Mouse (Mus musculus) liver (tissue): Measurements from ENCODE around the gene Magi1.

Source experiments
- DNase-seq: peaks from one replicate; pipeline ENCODE4 v3.0.0-alpha.2; 2020; ENCODE audit warnings: mixed read lengths

Gene Magi1

DNA sequence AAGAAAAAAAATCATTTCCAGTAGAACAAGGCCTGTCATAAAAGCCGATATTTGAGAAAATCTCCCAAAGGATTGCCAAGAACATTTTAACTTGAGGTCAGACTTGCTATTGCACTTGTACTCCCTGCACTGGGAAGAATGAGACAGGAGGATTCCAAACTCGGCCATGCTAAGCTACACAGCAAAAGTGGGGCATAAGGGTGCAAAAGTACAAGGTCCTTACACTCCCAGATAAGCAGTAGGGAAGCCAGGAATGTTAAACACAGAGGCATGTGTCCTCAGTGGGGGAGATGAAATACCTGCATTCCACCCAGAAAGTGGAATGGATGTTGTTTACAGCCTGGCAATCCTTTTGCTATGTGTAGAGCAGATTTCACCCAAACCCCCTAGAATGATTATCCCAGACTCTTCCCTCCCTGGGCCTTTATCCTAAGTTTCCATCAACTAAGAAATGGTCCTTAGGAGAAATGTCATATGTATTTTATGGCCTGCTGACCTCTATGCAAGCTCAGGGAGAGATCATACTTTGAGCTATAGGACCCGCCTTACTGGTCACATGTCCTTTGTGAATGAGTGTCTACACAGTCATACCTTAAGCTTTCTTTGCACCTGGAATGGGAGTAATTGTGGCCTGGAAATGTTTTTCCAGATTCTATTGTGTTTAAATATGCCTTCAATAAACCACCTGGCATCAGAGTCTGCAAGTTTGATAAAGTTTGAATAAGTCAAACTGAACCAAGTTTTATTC lies 128.7 kb downstream of the Magi1 start:
- no peak for DNase-seq

DNA sequence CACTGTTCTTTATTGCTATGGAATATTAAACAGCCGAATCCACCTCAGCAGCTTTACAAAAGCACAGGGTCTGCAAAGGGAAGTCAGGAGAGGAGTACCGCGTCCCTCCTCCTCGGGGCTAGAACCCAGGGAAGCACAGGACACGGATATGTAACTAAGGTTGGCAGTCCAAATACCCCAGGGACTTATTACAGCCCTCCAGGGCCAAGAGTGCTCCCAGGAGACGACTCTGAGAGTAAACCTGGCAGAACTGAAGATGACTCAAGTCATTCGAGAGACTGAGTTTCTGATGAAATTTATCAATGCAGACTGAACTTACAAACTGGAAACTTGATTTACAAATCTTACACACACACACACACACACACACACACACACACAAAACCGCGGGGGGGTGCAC lies 130.8 kb downstream of the Magi1 start:
- DNase-seq, result no peak

DNA sequence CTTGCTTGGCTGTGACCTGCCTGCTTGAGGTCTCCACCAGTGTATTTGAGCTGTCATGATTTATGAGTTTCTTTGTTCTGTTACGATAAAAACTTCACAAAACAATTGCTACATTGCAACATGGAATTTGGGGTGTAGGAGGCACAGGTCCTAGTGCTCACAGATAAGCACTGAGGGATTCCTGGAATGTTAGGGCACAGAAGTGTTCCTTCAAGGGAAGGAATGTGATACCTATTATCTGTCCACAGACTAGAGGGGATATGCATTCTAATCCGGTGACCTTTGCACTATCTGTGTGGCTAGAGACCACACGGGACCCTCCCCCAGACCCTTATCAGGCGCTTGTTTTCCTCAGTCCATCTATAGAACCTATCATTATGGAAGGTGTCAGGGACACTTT lies 132.8 kb downstream of the Magi1 start:
- no peak for DNase-seq

- DNase-seq, result no peak
These were observed 133.9 kb downstream of the Magi1 start for GRCm38 (mm10) chr6:94149800-94150199.

DNA sequence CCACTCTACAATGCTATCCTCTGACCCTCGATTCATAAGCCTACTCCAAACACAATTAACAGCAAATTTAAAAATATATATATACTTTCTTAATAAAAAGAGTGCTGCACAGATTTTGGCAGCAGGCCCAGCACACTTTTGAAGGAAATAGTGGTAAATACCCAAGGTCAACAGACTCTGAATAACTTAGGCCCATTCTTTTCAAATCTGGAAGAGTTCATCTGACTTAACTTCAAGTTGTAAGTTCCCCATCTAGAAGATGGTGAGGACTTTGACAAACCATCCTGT lies 137.6 kb downstream of the Magi1 start:
- no peak for DNase-seq

DNA sequence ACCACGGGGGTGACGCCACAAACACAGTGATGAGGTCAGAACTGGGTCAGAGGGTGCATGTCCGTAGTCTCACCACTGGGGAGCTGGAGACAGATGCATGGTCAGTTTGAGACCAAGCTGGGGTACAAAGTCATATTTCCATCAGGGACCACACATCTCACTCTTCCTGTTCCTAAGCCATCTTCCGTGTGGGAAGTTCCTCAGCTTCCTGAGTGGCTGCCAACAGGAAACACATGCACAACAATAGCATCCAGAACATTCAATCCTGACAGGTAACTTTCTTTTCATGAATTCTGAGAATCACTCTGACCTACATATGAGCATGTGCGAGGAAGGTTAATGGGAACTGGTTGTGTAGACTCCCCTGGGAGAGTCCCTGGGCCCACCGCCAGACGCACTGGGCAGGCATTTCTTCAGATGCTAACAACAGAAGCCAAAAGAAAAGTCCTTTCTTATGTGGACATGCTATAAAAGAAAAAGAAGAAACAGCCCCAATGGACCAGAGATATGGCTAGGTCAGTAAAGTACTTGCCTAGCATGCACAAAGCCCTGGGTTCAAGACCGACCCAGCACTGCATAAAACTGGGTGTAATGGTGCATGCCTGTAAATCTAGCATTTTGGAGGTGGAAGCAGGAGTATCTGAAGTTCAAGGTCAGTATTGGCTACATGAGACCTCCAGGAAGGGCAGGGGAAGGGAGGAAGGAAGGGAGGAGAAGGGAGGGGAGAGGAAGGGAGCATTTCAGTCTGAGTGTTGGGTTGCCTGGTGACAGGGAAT lies 138.1 kb downstream of the Magi1 start:
- no peak for DNase-seq

DNA sequence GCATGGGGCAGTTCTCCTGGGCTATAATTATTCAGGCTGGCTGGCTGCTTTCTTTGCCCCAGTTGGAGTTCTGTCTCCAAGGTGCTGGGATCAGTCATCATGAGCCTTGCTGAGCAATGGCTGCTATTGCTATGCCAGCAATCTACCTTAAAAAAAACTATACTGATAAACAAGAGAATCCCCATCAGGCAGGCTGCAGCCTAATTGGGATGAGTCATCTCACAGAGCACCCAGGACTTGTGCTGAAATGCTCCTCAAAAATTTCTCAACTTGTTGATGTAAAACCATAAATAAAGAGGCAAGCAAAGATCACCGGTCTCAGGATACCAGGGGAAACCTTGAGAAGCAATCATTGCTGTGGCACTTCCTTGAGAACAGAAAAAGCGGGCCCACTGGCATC lies 141.2 kb downstream of the Magi1 start:
- no peak for DNase-seq

- DNase-seq, result no peak
These were observed 142.2 kb downstream of the Magi1 start for GRCm38 (mm10) chr6:94141496-94141895.

DNA sequence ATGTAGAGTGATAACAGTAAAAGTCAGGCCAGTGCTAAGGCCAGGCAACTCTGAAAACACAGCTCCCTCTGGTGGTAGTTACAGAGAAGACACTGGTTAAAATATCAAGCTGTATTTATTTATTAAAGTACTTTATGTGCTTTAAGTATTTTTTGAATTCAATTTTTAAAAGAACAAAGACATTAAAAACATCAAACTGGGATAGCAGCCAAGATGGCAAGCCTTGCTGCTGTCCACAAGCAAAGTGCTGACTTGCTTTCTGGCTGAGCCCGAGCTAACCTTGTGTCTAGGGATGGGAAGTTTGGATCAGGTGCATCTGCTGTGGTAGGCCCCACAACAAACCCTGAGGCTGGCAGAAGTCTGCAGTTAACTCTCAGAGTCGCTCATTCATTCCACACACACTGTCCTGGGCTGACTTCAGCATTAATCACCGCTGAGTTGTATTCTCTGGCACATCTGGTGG lies 143.7 kb downstream of the Magi1 start:
- no peak for DNase-seq

GRCm38 (mm10) chr6:94136693-94137092 lies 147.0 kb downstream of the Magi1 start:
- no peak for DNase-seq

- no peak for DNase-seq
These were observed 149.6 kb downstream of the Magi1 start for GRCm38 (mm10) chr6:94134159-94134558.

- no peak for DNase-seq
These were observed 151.7 kb downstream of the Magi1 start for GRCm38 (mm10) chr6:94131999-94132398.

DNA sequence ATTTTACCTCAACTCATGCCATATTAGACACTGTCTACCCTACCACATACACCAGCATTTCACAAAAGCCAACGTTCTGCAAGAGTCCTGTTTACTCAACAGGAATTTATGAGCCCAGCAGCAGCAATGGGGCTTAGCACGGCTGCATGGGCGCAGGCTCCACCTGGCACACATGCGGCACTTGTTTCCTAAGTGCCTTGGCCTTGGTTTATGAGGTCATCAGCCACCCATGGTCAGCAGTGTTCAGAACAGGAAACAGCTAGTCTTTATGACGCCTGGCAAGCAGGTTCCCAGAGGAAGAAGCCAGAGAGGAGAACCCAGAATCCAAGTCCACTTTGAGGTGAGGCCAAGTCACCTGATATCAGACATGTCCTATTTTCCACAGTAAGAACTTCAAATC lies 153.3 kb downstream of the Magi1 start:
- no peak for DNase-seq

DNA sequence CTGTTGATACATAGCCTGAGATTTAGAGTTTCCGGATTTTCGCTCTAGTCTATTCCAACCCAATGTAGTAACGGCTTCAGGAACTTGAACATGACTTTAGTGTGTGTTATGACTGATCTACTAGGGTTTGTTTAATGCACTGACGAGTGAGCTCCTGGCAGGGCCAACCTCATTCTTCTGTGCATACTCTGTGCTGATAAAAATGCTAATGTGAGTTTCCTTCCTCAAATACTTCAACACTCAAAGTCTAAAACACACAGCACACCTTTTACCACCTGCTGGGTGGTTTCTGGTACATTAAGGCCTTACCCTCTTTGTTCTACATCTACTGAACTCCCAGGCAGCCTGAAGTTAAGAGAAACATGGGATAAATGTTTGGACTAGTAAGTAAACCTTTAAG lies 157.0 kb downstream of the Magi1 start:
- DNase-seq, result no peak

- no peak for DNase-seq
These were observed 158.6 kb downstream of the Magi1 start for GRCm38 (mm10) chr6:94125144-94125543.

GRCm38 (mm10) chr6:94124279-94124678 lies 159.4 kb downstream of the Magi1 start:
- DNase-seq, result no peak

DNA sequence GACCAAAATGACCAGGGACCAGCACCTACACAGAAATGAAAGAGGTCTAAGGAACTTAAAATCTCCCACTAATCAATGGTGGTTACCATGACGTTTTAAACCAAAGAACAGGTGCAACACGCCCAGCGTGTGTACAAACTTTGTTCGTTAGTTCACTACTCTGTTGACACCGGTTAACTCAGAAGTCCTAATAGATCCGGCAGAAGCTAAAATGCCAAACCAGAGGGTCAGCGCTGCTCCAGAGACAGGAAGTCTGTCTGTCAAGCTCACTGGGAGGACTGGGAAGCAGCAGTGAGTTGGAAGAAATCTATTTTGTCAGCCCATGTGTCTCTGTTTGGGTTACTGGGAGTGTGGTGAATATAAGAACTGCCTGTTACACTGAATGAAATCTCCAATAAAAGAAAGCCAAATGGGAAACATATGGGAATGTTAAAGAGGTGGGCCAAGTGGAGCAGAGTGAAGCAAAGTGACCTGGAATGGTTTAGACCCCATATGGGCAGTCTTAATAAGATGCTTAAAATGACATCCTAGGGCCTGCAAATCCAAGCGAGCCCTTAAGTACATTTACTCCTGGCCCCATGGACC lies 161.1 kb downstream of the Magi1 start:
- no peak for DNase-seq

- no peak for DNase-seq
These were observed 162.2 kb downstream of the Magi1 start for GRCm38 (mm10) chr6:94121488-94121887.

GRCm38 (mm10) chr6:94116434-94117432 lies 167.0 kb downstream of the Magi1 start:
- DNase-seq, result no peak

DNA sequence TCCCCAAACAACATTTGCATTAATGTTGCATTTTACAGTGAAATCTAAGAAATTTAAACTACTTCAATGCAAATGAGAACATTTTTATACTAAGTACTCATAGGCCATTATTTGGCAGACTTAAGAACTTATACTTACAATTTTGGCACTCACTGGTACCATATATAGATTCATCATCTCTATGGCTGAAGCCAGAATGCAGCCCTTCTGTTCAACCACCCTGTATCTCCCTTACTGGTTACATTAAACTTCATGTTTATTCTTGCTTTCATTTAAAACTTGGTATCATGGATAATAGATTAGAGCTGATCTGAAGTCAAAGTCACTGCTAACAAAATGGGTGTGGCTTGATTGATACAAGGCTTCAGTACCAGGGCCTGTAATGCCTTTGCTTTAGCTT lies 171.9 kb downstream of the Magi1 start:
- DNase-seq, result no peak

DNA sequence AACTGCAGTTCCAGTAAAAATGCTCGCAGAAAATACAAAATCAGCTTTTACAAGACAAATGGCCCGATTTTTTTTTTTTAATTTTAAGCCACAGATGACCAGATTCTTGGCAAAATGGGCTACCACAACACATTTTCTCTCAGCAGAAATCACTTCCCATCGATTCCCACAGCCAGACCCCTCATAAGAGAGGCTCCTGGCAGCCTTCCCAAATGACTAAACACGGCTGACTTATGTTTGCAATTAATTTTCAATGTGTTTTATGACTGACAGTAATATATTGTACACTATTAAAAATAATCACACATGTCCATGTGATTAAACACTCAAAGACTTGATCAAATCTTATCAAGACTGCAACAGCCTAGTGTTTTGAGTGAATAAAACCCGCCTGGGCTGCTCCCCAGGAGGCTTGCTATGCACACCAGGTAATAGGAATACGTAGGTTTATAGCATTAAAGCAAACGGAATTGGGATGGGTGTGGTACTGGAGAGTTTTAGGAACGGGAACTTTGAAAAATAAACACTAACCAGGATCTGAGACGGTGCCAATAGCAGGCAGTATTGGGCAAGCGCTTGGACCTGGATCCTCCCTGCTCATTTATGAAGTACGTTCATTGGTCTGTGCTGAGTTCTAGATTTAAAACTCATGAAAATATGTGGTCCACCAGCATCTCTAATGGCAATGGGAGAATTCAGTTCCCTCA lies 176.2 kb downstream of the Magi1 start:
- no peak for DNase-seq

DNA sequence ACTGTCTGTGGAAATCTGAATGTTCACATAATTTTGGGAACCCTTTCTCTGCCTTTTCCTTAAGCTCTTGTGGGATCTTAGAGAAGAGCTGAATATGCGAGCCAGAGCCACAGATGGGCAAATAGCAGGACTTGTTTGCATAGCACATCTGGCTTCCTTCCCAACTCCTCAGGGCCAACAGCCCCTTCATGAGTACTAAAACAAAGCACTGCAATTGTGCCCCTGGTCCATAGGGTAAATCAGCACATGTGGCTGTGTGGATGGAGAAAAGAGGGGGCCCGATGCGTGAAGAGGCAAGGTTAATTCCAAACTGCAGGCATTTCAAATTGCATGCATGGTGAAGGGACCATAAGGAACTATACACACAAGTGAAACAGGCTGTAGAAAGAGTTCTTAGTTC lies 180.1 kb downstream of the Magi1 start:
- DNase-seq, result no peak
